Mouse (Mus musculus): ENCODE data around the gene Hamp. TPM values are rescaled to one million over a fixed set of nuclear protein-coding genes. Genes with fewer than 3 reads are reported as not detected.
"Not testable (repeated sequence)": the region's sequence is repeated elsewhere in the genome, so short reads cannot be mapped to it uniquely, and the experiment has no call there.

The Hamp gene
- polyA plus RNA-seq, 1 experiment from 2014 or later = not detected

- no peak overlapping the region for H3K4me3 ChIP-seq (ENCODE audit: low read depth, low read length)
- ATAC-seq (ENCODE audit: low FRiP score) (no peak), DNase-seq (ENCODE audit: low spot score) (no peak)
- no peak overlapping the region for H3K9ac ChIP-seq (ENCODE audit: low read depth, low read length)
- no peaks in the 10 kb centered on the region; the same call in 1 of the 2 replicates for H3K4me1 ChIP-seq (replicated peaks; ENCODE audit: control insufficient read depth, insufficient read depth, low read length)
- H3K4me2 ChIP-seq (replicated peaks; ENCODE audit: low read depth, low read length) = no peak overlapping the region
- WGBS = 94% methylated on average over 16 of the region's 16 CpGs
- H3K9me3 ChIP-seq (ENCODE audit: control insufficient read depth, low read length) = no peaks in the 10 kb centered on the region
- no peak overlapping the region for H3K27ac ChIP-seq (ENCODE audit: low read depth, low read length)
- H3K27me3 ChIP-seq (ENCODE audit: control insufficient read depth, insufficient read depth, low read length) = no peaks in the 10 kb centered on the region
- H3K36me3 ChIP-seq (ENCODE audit: control insufficient read depth, insufficient read depth, low read length) = peaks cover 16% of the 10 kb centered on the region
Measured at GRCm38 (mm10) chr7:30952441-30953265, 8.8 kb upstream of the Hamp start.

GRCm38 (mm10) chr7:30949902-30950301 is 6.1 kb upstream of the Hamp start:
- H3K4me2 ChIP-seq (replicated peaks; ENCODE audit: low read depth, low read length) = not testable (repeated sequence)

GRCm38 (mm10) chr7:30945876-30946275 is 2.0 kb upstream of the Hamp start:
- Histone ChIP-seq H3K36me3 (ENCODE audit: control insufficient read depth, insufficient read depth, low read length) (0 out of 2 replicates have a peak, but pooled peaks cover 5% of the 10 kb centered on the region), H3K9ac (ENCODE audit: low read depth, low read length) (no peak overlapping the region), H3K9me3 (ENCODE audit: control insufficient read depth, low read length) (no peaks in the 10 kb centered on the region), H3K4me2 (replicated peaks; ENCODE audit: low read depth, low read length) (no peak overlapping the region), H3K4me1 (replicated peaks; ENCODE audit: control insufficient read depth, insufficient read depth, low read length) (no peaks in the 10 kb centered on the region), H3K4me3 (ENCODE audit: low read depth, low read length) (no peak overlapping the region), H3K27ac (ENCODE audit: low read depth, low read length) (no peak overlapping the region), H3K27me3 (ENCODE audit: control insufficient read depth, insufficient read depth, low read length) (no peaks in the 10 kb centered on the region)
- DNase-seq (ENCODE audit: low spot score) = no peak
- ATAC-seq (ENCODE audit: low FRiP score) = no peak
- WGBS = 97% methylated on average over 7 of the region's 7 CpGs

More at GRCm38 (mm10) chr7:30949902-30950301, 6.1 kb upstream of the Hamp start:
- H3K9me3 ChIP-seq (ENCODE audit: control insufficient read depth, low read length); ATAC-seq (ENCODE audit: low FRiP score); DNase-seq (ENCODE audit: low spot score); H3K4me1 ChIP-seq (replicated peaks; ENCODE audit: control insufficient read depth, insufficient read depth, low read length); H3K4me3 ChIP-seq (ENCODE audit: low read depth, low read length); H3K27me3 ChIP-seq (ENCODE audit: control insufficient read depth, insufficient read depth, low read length); H3K27ac ChIP-seq (ENCODE audit: low read depth, low read length); H3K9ac ChIP-seq (ENCODE audit: low read depth, low read length): not testable (repeated sequence)
- 90% methylated on average over 3 of the region's 3 CpGs for WGBS
- H3K36me3 ChIP-seq (ENCODE audit: control insufficient read depth, insufficient read depth, low read length) = peaks cover 19% of the 10 kb centered on the region

GRCm38 (mm10) chr7:30945466-30945865 is 1.6 kb upstream of the Hamp start:
- H3K9ac ChIP-seq (ENCODE audit: low read depth, low read length); ATAC-seq (ENCODE audit: low FRiP score); H3K27ac ChIP-seq (ENCODE audit: low read depth, low read length); H3K4me2 ChIP-seq (replicated peaks; ENCODE audit: low read depth, low read length); DNase-seq (ENCODE audit: low spot score); H3K27me3 ChIP-seq (ENCODE audit: control insufficient read depth, insufficient read depth, low read length); H3K36me3 ChIP-seq (ENCODE audit: control insufficient read depth, insufficient read depth, low read length); H3K4me3 ChIP-seq (ENCODE audit: low read depth, low read length); H3K4me1 ChIP-seq (replicated peaks; ENCODE audit: control insufficient read depth, insufficient read depth, low read length); H3K9me3 ChIP-seq (ENCODE audit: control insufficient read depth, low read length): not testable (repeated sequence)
- WGBS = 90% methylated on average over 7 of the region's 7 CpGs

- H3K27ac ChIP-seq (ENCODE audit: low read depth, low read length); H3K4me3 ChIP-seq (ENCODE audit: low read depth, low read length); DNase-seq (ENCODE audit: low spot score); H3K27me3 ChIP-seq (ENCODE audit: control insufficient read depth, insufficient read depth, low read length); H3K4me1 ChIP-seq (replicated peaks; ENCODE audit: control insufficient read depth, insufficient read depth, low read length); H3K9ac ChIP-seq (ENCODE audit: low read depth, low read length); H3K4me2 ChIP-seq (replicated peaks; ENCODE audit: low read depth, low read length); H3K36me3 ChIP-seq (ENCODE audit: control insufficient read depth, insufficient read depth, low read length); H3K9me3 ChIP-seq (ENCODE audit: control insufficient read depth, low read length); ATAC-seq (ENCODE audit: low FRiP score): not testable (repeated sequence)
- whole genome bisulfite sequencing = 82% methylated on average over 2 of the region's 2 CpGs
Measured at GRCm38 (mm10) chr7:30944706-30945105, 874 bp upstream of the Hamp start.

- WGBS = 61% methylated on average over 3 of the region's 3 CpGs
- not testable (repeated sequence) for H3K27ac ChIP-seq (ENCODE audit: low read depth, low read length); DNase-seq (ENCODE audit: low spot score)
Measured at GRCm38 (mm10) chr7:30942365-30942764, 1.5 kb downstream of the Hamp start.

GRCm38 (mm10) chr7:30940070-30940469 is 3.8 kb downstream of the Hamp start:
- not testable (repeated sequence) for H3K9me3 ChIP-seq (ENCODE audit: control insufficient read depth, low read length); H3K27me3 ChIP-seq (ENCODE audit: control insufficient read depth, insufficient read depth, low read length); DNase-seq (ENCODE audit: low spot score); H3K4me3 ChIP-seq (ENCODE audit: low read depth, low read length); H3K27ac ChIP-seq (ENCODE audit: low read depth, low read length); H3K36me3 ChIP-seq (ENCODE audit: control insufficient read depth, insufficient read depth, low read length); H3K4me1 ChIP-seq (replicated peaks; ENCODE audit: control insufficient read depth, insufficient read depth, low read length); H3K9ac ChIP-seq (ENCODE audit: low read depth, low read length); ATAC-seq (ENCODE audit: low FRiP score); H3K4me2 ChIP-seq (replicated peaks; ENCODE audit: low read depth, low read length)
- 91% methylated on average over 1 of the region's 1 CpGs for WGBS

More at GRCm38 (mm10) chr7:30942365-30942764, 1.5 kb downstream of the Hamp start:
- not testable (repeated sequence) for H3K27me3 ChIP-seq (ENCODE audit: control insufficient read depth, insufficient read depth, low read length); H3K36me3 ChIP-seq (ENCODE audit: control insufficient read depth, insufficient read depth, low read length); ATAC-seq (ENCODE audit: low FRiP score); H3K9ac ChIP-seq (ENCODE audit: low read depth, low read length); H3K9me3 ChIP-seq (ENCODE audit: control insufficient read depth, low read length); H3K4me2 ChIP-seq (replicated peaks; ENCODE audit: low read depth, low read length); H3K4me3 ChIP-seq (ENCODE audit: low read depth, low read length); H3K4me1 ChIP-seq (replicated peaks; ENCODE audit: control insufficient read depth, insufficient read depth, low read length)

- ATAC-seq (ENCODE audit: low FRiP score); H3K9me3 ChIP-seq (ENCODE audit: control insufficient read depth, low read length); H3K36me3 ChIP-seq (ENCODE audit: control insufficient read depth, insufficient read depth, low read length); H3K4me2 ChIP-seq (replicated peaks; ENCODE audit: low read depth, low read length); H3K9ac ChIP-seq (ENCODE audit: low read depth, low read length); DNase-seq (ENCODE audit: low spot score); H3K4me1 ChIP-seq (replicated peaks; ENCODE audit: control insufficient read depth, insufficient read depth, low read length); H3K27ac ChIP-seq (ENCODE audit: low read depth, low read length); H3K27me3 ChIP-seq (ENCODE audit: control insufficient read depth, insufficient read depth, low read length); H3K4me3 ChIP-seq (ENCODE audit: low read depth, low read length): not testable (repeated sequence)
- WGBS = 77% methylated on average over 6 of the region's 6 CpGs
Measured at GRCm38 (mm10) chr7:30935422-30936099, 8.3 kb downstream of the Hamp start.
